16 mouse cellular contexts compared by ENCODE assay signal in genomic region chr5:92969443-92969842, GRCm38 (mm10).
"Had no signal": no experiment of that assay in that cellular context is flagged by ENCODE, and none has a peak within 500 bp of the region (broad histone marks: within the 10 kb centered on the region; RNA-seq: fewer than 3 reads in every experiment).

No protein-coding gene starts in this region.

- DNase-seq: liver, embryonic 13.5 days; liver, postnatal 0 days; lung, embryonic 14.5 days; lung, postnatal 10 days; right cerebral cortex, postnatal 14 days; thymus, adult 2 months; thymus, postnatal 25 days; thymus, postnatal 4 days had no signal

- H3K9me3 ChIP-seq: liver, embryonic 13.5 days; liver, embryonic 15.5 days; midbrain, embryonic 13.5 days; midbrain, embryonic 15.5 days; neural tube, embryonic 12.5 days; stomach, embryonic 15.5 days had no signal

- H3K4me3 ChIP-seq: liver, embryonic 13.5 days; liver, embryonic 15.5 days; megakaryocyte, embryonic 14.5 days; midbrain, embryonic 13.5 days; midbrain, embryonic 15.5 days; neural tube, embryonic 12.5 days; stomach, embryonic 15.5 days had no signal

- H3K4me1 ChIP-seq: liver, embryonic 13.5 days; liver, embryonic 15.5 days; midbrain, embryonic 13.5 days; midbrain, embryonic 15.5 days; neural tube, embryonic 12.5 days; stomach, embryonic 15.5 days had no signal

- H3K4me2 ChIP-seq: liver, embryonic 13.5 days; liver, embryonic 15.5 days; lung, embryonic 14.5 days; midbrain, embryonic 11.5 days; midbrain, embryonic 13.5 days; midbrain, embryonic 15.5 days; neural tube, embryonic 12.5 days; stomach, embryonic 15.5 days had no signal

- H3K27ac ChIP-seq: liver, embryonic 13.5 days; liver, embryonic 15.5 days; macrophage; midbrain, embryonic 13.5 days; midbrain, embryonic 15.5 days; neural tube, embryonic 12.5 days had no signal

- H3K36me3 ChIP-seq: liver, embryonic 13.5 days; liver, embryonic 15.5 days had no signal

- H3K27me3 ChIP-seq: liver, embryonic 13.5 days; liver, embryonic 15.5 days; midbrain, embryonic 13.5 days; midbrain, embryonic 15.5 days; neural tube, embryonic 12.5 days; stomach, embryonic 15.5 days had no signal

- ATAC-seq: liver, postnatal 0 days; midbrain, embryonic 13.5 days; midbrain, embryonic 15.5 days had no signal

- H3K9ac ChIP-seq: liver, embryonic 13.5 days; liver, embryonic 15.5 days; liver, postnatal 0 days; lung, embryonic 14.5 days; midbrain, embryonic 13.5 days; midbrain, embryonic 15.5 days; neural tube, embryonic 12.5 days; stomach, embryonic 15.5 days had no signal
